Mouse (Mus musculus): ENCODE measurements at regions not wholly inside any gene's neighbourhood (a gene's known extent, or its start where the extent isn't known, plus 50 kb on each side); places are given as distances from the start of the nearest gene placed in this dataset.

DNA sequence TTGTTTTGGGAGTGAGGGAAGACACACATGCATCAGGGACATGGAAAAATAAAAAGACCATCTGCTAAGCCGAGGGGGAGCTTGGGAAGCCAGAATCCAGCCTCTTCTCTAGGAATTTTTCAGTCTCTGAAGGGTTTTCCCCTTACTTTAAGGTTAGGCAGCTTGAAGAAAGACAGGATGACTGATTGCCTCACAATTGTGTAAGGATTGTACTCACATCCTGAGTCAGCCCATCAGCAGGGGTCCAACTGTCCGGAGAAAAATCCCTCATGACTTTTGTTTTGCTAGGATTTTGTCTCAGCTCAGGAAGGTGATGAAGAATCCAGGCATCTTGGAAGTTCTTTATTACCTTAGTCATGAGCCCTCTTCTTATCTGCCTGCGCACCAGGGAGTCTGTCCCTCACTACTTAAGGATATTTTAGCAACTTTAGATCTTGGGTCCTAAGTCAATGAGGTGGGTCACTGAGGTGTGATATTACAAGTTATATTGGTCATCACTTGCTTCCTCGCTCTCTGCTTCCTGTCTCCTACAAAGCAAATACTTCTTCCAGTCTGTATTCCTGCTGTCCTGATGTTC is 65.8 kb upstream of the Bmp2k start:
- DNase-seq (ENCODE audit: inconsistent ontology term): peak; percentile 51

DNA sequence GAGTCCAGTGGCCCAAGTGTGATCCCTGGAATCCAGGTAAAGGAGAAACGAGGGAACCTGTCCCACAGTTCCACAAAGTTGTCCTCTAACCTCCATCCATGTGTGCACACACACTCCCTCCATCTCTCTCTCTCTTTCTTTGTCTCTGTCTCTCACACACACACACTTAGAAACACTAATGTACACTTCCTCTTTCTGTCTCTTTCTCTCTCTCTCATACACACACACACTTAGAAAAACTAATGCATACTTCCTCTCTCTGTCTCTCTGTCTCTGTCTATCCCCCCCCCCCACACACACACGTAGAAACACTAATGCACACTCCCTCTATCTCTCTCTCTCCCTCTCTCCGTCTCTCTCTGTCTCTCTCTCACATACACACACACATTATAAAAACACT is 61.2 kb upstream of the Bmp2k start:
- no peak for DNase-seq (ENCODE audit: inconsistent ontology term)

- DNase-seq (ENCODE audit: inconsistent ontology term): no peak
Observed at GRCm38 (mm10) chr5:96938718-96939117, 58.8 kb upstream of the Bmp2k start.

DNA sequence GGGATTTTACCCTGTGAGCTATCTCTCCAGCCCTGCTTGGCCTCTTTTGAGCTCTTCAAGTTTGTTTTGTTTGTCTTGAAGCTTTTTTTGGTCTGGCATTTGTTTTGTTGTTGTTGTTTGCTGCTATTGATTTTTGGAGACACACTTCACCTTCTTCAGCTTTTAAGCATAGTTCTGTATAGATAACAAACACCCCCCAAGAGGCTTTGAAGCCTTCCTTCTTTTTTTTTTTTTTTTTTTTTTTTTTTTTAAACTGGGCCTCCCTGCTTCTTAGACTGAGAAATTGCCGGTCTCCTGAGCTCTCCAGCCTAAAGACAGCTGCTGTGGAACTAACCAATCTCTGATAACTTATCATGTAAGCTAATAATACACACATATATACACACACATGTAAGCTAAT is 58.2 kb upstream of the Bmp2k start:
- DNase-seq (ENCODE audit: inconsistent ontology term): no peak

- DNase-seq (ENCODE audit: inconsistent ontology term): peak; percentile 38
Observed at GRCm38 (mm10) chr5:96940170-96941086, 57.1 kb upstream of the Bmp2k start.

DNA sequence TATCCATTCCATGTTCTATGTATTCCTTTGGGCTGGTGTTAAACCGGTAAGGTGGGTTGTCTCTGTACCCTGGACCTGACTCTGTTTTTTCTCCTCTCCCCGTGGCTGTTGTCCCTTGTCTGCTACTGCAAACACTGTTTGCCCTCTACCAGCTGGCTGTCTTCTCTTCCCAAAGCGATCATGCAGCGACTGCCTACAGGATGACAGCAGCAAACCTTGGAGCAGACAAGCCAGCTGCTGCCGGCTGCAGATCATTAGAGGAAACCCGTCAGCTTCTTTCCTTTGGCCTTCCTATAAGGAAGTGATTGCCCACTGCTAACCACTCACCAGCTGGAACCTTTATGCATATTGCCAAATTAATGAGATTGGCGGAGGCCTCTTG is 56.4 kb upstream of the Bmp2k start:
- DNase-seq (ENCODE audit: inconsistent ontology term): no peak

GRCm38 (mm10) chr5:96941518-96941917 is 56.0 kb upstream of the Bmp2k start:
- no peak for DNase-seq (ENCODE audit: inconsistent ontology term)
